Mouse (Mus musculus) gastrocnemius, postnatal 4 days (tissue): Measurements from ENCODE around the gene Tmem14c. TPM values are rescaled to one million over a fixed set of nuclear protein-coding genes. Genes with fewer than 3 reads are reported as not detected.

Source experiments
- DNase-seq, 2 experiments: peaks; one replicate each; pipeline ENCODE4 v3.0.0; 2021 to 2022; ENCODE audit warnings: low spot score in 2 of 2, mixed read lengths in 2 of 2
- total RNA-seq, 2 experiments: library from RNA; stranded (reverse); gene quantifications; 2 replicates each; pipeline ENCODE4 v1.2.3; 2021

Tmem14c gene
- total RNA-seq, 2 experiments from 2014 or later = 79.9 to 85.1 TPM

DNA sequence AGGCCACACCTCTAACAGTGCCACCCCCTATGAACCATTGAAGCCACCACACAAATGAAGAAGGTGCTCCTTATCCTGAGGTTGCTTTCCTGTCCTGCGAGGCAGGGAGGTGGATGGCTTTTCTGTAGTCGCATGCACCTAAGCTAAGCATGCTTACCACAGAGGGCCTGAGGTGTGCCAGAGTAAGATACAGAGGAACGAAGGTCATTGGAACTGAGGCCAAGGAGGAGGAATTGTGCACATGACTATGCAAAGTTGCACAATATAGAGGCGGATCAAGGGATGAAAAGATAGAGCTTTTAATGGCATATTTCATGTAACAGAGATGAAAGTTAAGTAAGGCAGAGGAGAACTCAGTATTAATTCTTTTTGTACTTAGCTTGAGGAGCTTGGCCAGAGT is 9.8 kb upstream of the Tmem14c start:
- no peak for DNase-seq

DNA sequence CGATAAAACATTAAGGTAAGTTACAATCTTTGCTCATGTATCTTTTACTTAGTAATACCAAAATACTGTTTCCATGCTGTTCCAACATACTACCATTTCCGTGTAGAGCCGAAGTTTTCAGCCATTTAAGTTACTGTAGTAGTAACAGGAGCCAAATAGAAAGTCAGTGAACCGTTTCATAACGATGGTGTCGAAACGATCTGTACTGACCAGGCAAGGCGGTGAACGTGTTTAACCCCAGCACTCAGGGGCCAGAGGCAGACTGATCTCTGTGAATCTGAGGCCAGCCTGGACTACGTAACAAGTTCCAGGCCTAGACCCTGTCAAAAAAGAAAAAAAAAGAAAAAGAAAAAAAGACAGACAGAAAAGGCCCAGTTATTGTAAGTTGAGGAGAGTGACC is 7.8 kb upstream of the Tmem14c start:
- no peak for DNase-seq

DNA sequence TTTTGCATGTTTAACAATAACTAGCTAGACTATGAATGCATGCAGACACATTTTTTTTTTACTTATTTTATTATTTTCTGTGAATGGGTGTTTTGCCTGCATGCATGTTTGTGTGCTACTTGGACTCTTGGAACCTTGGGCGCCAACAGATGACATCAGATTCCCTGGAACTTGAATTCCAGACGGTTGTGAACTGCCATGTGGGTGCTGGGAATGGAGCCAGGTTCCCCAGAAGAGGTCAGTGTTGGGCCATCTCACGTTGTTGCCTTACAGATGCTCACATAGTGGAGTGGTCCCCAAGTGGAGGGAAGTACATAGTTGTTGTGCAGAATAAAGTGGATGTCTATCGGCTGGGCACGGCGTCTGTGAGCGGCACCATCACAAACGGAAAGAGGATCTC is 7.1 kb upstream of the Tmem14c start:
- no peak for DNase-seq

DNA sequence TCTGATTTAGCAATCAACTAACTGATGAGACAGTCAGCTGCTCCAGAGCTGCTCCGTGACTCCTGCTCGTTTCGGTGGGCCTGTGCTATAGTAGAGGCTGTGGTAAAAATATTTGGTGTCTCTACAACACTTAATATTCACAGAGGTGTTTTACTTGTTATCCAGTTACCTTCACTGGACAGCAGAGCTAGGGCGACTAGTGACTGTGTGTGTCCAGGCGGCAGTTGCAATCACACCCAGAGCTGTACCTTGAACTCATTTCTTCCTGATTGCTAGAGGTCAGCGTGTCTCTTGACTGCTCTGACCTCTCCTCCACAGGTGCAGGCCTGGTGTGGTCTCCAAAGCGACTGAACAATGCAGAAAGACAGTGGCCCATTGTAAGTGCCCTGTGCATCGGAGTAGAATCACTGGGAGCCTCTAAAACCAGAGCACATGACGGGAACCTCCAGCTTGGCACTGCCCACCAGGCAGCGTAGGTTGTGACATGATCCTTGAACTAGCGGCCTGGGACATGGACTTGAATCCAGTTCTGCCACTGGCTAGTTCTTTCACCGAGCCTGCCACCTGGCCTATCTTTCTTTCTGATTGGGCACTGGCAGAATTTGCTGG is 809 bp downstream of the Tmem14c start:
- DNase-seq = no peak

DNA sequence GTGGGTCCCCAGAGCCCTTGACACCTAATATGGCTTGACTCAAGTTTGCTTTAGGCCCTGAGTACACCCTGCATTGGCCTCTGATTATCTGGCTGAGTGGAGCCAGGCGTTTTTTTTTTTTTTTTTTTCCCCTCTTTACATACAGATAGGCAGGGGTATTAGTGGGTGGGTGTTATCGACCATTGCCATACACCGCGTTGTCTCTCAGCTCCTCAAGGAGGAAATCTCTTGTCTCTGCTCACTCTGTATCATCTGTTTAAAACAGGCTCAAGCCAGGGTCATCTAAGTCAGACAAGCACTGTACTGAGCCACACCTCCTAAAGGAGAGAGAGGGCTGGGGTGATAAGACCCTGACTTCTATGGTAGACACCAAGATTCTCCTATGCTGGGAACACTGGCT is 1.7 kb downstream of the Tmem14c start:
- DNase-seq = no peak

DNA sequence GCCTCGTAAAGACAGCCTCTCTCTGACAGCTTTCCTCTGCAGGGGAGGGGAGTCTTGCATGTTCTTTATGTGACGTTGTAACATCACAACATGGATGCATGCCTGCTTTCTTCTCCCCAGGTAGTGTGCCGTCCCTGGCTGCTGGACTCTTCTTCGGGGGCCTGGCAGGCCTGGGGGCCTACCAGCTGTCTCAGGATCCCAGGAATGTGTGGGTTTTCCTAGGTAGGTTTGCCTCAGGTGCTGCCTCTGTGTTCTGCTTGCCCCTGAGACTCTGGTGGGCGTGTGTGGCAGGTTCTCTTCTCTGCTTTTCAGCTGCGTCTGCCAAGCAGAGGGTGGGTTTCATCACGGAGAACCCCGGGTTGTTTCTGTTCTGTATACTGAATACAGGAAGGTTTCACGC is 2.1 kb downstream of the Tmem14c start:
- no peak for DNase-seq

DNA sequence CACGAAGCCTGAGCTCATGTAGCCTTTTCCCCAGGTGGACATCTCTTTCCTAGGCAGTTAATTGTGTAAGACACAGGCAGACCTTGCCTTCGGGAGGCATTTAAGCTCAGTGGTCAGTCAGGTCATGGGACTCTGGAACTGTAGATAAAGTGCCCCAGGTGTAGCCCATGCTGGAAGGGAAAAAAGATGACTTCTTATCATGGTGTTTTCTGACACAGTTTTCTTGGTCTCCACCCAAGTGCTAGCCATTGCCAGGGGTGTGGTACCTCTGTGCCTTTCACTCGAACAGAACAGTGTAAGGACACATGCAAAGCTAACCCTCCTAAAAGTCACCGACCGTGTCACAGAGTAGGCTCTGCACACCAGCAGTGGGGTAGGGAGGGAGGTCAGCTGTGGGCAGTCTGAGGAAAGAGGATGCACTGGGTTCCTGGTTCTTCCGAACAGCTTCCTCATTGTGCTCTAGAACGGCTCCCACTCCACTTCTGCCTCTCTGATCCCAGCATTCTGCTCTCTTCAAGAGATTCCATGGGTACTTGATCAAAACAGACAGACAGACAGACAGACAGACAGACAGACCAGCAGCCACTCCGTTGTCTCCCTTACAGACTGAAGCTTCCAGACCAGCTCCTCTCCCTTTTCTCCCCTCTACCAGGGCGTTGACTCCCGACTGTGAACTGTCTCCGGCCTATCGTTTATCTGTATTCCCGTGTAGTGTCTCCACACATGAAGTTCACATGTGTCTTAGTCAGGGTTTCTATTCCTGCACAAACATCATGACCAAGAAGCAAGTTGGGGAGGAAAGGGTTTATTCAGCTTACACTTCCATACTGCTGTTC is 2.9 kb downstream of the Tmem14c start:
- no peak for DNase-seq

DNA sequence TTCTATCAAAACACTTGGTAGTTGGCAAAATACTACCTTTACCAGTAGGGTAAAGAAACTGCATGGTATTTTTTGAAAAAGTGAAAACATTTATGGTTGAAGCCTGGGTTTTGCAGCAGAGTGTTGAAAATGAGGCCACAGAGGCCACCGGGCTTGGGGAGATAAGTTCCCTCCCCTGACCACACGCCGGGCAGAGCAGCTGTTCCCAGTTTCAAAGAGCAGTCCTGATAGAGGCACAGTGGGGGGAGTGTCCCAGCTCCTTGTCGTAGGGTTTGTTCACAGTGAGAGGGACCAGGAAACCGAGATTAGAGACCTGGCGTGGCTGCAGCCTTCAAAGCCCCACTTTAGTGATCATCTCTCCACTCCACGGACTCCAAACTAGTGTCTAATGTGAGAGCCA is 4.4 kb downstream of the Tmem14c start:
- DNase-seq = no peak

DNA sequence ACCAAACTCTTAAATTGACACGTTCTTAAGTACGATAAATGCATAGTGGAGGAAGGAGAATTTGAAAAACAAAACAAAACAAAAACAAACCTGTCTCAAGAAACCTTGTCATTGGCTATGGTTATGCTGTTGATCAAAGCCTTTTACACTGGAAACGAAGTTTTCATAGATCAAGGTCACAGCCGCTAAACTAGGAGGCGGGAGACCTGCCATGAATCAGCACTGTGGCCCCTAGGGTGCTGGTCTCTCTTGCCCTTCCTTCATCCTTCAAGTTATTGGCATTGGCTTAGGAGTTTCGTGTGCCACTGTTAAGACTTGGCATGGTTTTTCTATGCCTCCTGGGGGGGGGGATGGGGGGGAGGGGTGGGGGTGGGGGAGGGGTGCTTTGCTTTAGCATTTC is 5.5 kb downstream of the Tmem14c start:
- DNase-seq = no peak

DNA sequence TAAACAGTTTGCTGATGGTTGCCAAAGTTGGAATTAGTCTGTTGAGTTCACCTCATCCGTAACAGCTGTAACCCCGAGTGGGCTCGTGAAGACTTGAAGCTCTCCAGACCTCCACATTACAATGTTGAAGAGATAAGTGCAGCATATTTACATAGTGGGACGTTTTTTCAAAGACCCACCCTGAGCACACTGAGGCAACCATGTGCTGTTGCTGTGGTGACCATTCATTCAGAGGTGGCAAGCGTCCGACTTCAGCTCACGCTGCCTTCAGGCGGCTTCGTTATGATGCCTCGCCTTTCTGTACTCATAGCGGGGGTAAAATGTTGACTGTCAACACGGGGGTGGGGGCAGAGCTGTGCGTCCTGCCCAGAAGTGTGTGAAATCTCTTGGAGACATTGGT is 6.0 kb downstream of the Tmem14c start:
- no peak for DNase-seq

DNA sequence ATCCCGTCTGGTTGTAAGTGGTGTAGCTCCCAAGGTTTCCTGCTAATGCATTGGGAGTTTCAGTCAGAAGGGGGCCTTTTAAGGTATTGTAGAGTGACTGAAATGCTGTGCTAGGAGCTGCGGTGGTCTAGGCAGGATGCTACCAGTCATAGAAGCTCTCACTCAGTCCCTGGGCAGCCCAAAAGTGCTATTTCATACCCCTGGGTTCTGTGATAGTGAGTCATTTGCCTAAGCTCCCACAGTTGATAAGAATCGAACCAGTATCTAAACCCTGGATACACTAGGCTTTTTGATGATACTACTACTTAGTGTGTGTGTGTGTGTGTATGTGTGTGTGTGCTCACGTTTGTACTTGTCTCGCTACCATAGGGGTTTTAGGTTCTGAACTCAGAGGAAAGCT is 14.0 kb downstream of the Tmem14c start:
- DNase-seq = no peak

DNA sequence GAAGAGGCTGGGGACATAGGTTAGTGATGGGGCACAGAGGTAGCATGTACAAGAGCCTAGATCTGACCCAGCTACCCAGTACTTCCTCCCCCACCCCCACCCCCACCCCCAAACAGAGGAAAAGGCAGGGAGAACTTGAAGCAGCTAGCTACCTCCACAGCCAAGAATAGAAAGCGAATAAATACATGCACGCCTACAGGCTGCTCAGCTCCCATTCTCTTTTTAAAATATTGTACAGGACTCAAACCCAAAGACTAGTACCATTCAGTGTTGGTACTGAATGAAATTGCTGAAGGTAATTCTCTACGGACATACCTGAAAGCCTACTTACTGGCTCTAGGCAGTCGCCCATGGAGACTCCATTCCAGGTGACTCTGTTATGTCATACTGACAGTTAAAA is 26.4 kb downstream of the Tmem14c start:
- DNase-seq = no peak

DNA sequence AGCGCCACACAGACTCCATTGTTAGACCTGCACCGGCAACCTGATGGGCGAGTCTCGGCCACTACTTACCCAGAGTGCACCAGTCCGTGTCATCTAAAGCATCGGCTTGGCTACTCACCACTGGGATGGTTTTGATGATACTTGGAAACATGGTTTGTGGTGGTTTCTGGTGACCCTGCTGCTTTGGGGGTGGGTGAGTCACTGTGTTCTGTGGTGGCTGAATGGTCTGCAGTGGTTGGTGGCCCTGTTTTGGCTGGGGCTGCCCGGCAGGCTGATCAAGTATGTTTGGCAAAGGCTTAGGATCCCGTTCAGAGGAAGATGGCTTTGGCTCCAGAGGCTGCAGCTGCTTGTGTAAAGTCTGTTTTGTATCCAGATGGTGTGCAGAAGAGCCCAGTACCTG is 29.8 kb downstream of the Tmem14c start:
- DNase-seq = no peak

DNA sequence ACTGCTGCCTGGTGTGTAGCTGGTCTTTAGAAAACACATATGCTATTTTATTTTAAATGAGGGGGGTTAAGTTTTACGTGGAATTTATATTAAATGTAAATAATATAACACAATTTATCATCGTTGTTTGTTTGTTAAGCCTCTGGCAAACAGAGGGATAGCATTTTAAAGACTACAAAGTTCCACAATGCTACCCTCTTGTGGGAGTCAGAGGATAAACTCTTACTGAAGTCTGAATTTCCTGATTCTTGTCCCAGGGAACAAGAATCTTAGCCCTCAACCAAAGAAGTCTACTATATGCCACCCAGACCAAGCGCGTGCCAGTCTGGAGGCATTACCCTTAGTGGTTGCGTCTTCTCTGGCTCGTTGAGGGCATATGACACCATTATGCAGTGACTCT is 31.2 kb downstream of the Tmem14c start:
- no peak for DNase-seq

DNA sequence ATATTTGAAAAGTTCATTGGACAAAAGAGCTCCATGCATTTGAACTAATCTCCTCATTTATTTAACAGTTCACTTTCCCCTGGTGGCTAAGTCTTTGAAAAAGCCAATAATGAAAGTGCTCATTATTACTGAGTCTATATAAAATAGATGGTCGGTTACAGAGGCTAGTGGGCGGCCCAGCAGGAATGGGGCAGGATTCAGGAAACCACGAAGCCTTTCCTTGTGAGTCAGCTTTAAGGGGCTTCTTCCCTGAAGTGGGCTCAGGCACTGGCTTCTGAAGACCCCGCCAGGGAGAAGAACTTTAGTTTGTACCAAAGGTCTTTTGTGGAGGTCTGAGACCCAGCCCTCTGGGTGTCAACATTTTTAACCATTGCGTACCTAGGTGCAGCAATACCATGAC is 35.9 kb downstream of the Tmem14c start:
- DNase-seq = no peak

DNA sequence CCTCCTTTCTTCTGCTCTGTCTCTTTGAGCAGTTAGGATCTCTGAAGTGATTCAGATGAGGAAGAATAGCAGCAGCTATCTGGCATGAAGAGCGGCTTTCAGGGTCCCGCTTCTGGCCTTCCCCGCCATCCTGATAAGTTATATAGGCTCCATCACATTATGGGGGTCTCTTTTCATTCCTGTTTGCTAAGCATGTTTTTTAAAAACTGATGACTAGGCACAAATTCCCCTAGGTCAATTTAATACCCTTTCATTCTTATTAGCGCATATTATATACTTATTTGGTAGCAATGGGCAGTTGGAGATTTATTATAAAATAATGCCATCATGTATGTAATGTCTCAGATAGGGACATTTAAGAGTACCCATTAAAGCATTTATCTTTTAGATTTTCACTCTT is 51.5 kb downstream of the Tmem14c start:
- no peak for DNase-seq

DNA sequence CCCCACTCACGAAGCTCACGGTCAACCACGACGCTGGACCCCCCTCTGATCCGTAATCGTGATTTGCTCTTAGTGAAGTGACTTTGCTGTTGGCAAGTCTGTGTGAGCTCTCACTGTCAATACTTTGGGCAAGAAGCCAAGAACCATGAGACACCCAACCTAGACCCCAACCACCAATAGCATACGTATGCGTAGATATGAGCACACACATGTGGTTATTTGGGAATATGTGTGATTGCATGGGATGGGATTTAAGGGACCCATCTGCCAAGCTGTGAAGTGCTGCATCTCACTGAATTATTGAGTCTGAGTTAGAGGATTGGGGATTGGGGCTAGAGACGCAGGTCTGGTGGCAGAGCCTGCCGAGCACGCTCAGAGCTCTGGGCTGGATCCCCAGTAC is 55.5 kb downstream of the Tmem14c start:
- no peak for DNase-seq

Other genes starting within 250 kb of the Tmem14c start
- gene Gcnt2, start 156.5 kb upstream of the Tmem14c start, total RNA-seq = 1 to 10 TPM; 4.4 to 4.8 TPM
- 10 to 100 TPM; 32.0 to 33.7 TPM for gene Pak1ip1, start 15.3 kb upstream of the Tmem14c start, total RNA-seq
- not detected for gene Mak, start 63.4 kb downstream of the Tmem14c start, total RNA-seq
- not detected for gene Gcm2, start 94.7 kb downstream of the Tmem14c start, total RNA-seq
- gene Sycp2l, start 98.0 kb downstream of the Tmem14c start, total RNA-seq = not detected
- gene Elovl2, start 204.1 kb downstream of the Tmem14c start, total RNA-seq = 1 to 10 TPM in 1 of 2 experiments, under 1 TPM in 1; 0.49 to 1.2 TPM
- gene Smim13, start 233.6 kb downstream of the Tmem14c start, total RNA-seq = 10 to 100 TPM; 21.9 to 22.8 TPM